Mouse (Mus musculus) small intestine, adult 2 months (tissue): ENCODE measurements at regions not wholly inside any gene's neighbourhood (a gene's known extent, or its start where the extent isn't known, plus 50 kb on each side); places are given as distances from the start of the nearest gene placed in this dataset.
A peak's percentile ranks its signal among the peaks of the same experiment; 100 is the strongest.

Experiments
- H3K27ac ChIP-seq: fragments of 200-500 bp; 2 replicates; pipeline ENCODE4 v1.5.1; 2012; ENCODE audit warnings: low read depth, low read length, control low read depth, inconsistent platforms; ENCODE audit not compliant: insufficient read depth
- H3K27me3 ChIP-seq: fragments of 200-500 bp; 2 replicates; pipeline ENCODE4 v1.6.1; 2012; ENCODE audit warnings: mild to moderate bottlenecking, moderate library complexity, low read length, inconsistent platforms; ENCODE audit not compliant: control insufficient read depth, insufficient read depth
- H3K36me3 ChIP-seq: fragments of 200-500 bp; 2 replicates; pipeline ENCODE4 v1.6.1; 2012; ENCODE audit warnings: mild to moderate bottlenecking, low read length, control low read depth, inconsistent platforms; ENCODE audit not compliant: control insufficient read depth, insufficient read depth
- H3K4me1 ChIP-seq: fragments of 200-500 bp; 2 replicates; pipeline ENCODE4 v1.6.1; 2012; ENCODE audit warnings: low read length, inconsistent platforms, mixed read lengths; ENCODE audit not compliant: control insufficient read depth, insufficient read depth, insufficient read length
- H3K4me3 ChIP-seq: fragments of 200-500 bp; 2 replicates; pipeline ENCODE4 v1.5.1; 2012; ENCODE audit warnings: low read depth, mild to moderate bottlenecking, control low read depth, inconsistent platforms, low read length, moderate library complexity
- CTCF ChIP-seq: fragments of 200-500 bp; IDR thresholded peaks from 2 replicates; pipeline ENCODE4 v1.5.1; 2012; ENCODE audit warnings: low read depth, mild to moderate bottlenecking, control low read depth, inconsistent platforms, low read length, moderate library complexity, mixed read lengths; ENCODE audit not compliant: insufficient replicate concordance, insufficient read length; ENCODE audit errors: extremely low read depth
- POLR2A ChIP-seq: fragments of 200-500 bp; IDR thresholded peaks from 2 replicates; pipeline ENCODE4 v1.6.1; 2012; ENCODE audit warnings: low read depth, mild to moderate bottlenecking, control low read depth, inconsistent platforms, low read length, moderate library complexity
- WGBS: fragments of 180-500 bp; shearing (Covaris S2); methylation state at CpG from one replicate; pipeline ENCODE4 v1.1.7; 2018; 5-methylcytosine and 5-hydroxymethylcytosine counted together

- no peak overlapping the region for H3K4me3 ChIP-seq
- no peak overlapping the region for H3K27ac ChIP-seq
- no peaks in the 10 kb centered on the region for H3K27me3 ChIP-seq
- no peaks in the 10 kb centered on the region for H3K36me3 ChIP-seq
- H3K4me1 ChIP-seq: no peaks in the 10 kb centered on the region
- WGBS: 54% methylated on average over 12 of the region's 12 CpGs
- TF ChIP-seq POLR2A (no peak), CTCF (no peak)
These were observed 219.2 kb downstream of the Bcl11a start for GRCm38 (mm10) chr11:24296893-24297624.

- Histone ChIP-seq H3K4me1 (no peaks in the 10 kb centered on the region), H3K27ac (no peak overlapping the region), H3K36me3 (no peaks in the 10 kb centered on the region), H3K4me3 (no peak overlapping the region), H3K27me3 (no peaks in the 10 kb centered on the region)
- TF ChIP-seq POLR2A (no peak), CTCF (no peak)
- WGBS: 80% methylated on average over 5 of the region's 5 CpGs
These were observed 219.9 kb downstream of the Bcl11a start for GRCm38 (mm10) chr11:24297763-24298162.

GRCm38 (mm10) chr11:24300351-24300750, 222.5 kb downstream of the Bcl11a start:
- H3K27ac ChIP-seq: no peak overlapping the region
- H3K27me3 ChIP-seq: no peaks in the 10 kb centered on the region
- H3K4me1 ChIP-seq: no peaks in the 10 kb centered on the region
- no peaks in the 10 kb centered on the region for H3K36me3 ChIP-seq
- TF ChIP-seq POLR2A: no peak
- H3K4me3 ChIP-seq: no peak overlapping the region
- 85% methylated on average over 4 of the region's 4 CpGs for WGBS

- Histone ChIP-seq H3K4me1 (no peaks in the 10 kb centered on the region), H3K4me3 (no peak overlapping the region), H3K27me3 (no peaks in the 10 kb centered on the region), H3K36me3 (no peaks in the 10 kb centered on the region), H3K27ac (no peak overlapping the region)
- 89% methylated on average over 3 of the region's 3 CpGs for WGBS
- no peak for TF ChIP-seq POLR2A
- TF ChIP-seq CTCF: no peak
These were observed 223.3 kb downstream of the Bcl11a start for GRCm38 (mm10) chr11:24301201-24301600.

- TF ChIP-seq POLR2A: no peak
- no peak for TF ChIP-seq CTCF
- Histone ChIP-seq H3K4me1 (peaks cover 7% of the 10 kb centered on the region; the same call in 1 of the 2 replicates), H3K27me3 (no peaks in the 10 kb centered on the region), H3K36me3 (no peaks in the 10 kb centered on the region), H3K4me3 (peak overlapping the region; percentile 31), H3K27ac (no peak overlapping the region)
- 4% methylated on average over 17 of the region's 17 CpGs for WGBS
These were observed 227.3 kb downstream of the Bcl11a start for GRCm38 (mm10) chr11:24305145-24305553.

- no peaks in the 10 kb centered on the region for H3K36me3 ChIP-seq
- TF ChIP-seq CTCF: no peak
- no peak overlapping the region for H3K4me3 ChIP-seq
- H3K27me3 ChIP-seq: no peaks in the 10 kb centered on the region
- H3K4me1 ChIP-seq: peaks cover 7% of the 10 kb centered on the region; the same call in 1 of the 2 replicates
- H3K27ac ChIP-seq: no peak overlapping the region
- WGBS: 16% methylated on average over 11 of the region's 11 CpGs
These were observed 227.8 kb downstream of the Bcl11a start for GRCm38 (mm10) chr11:24305691-24306090.

- Histone ChIP-seq H3K27ac (no peak overlapping the region), H3K4me1 (peaks cover 7% of the 10 kb centered on the region; the same call in 1 of the 2 replicates), H3K36me3 (no peaks in the 10 kb centered on the region), H3K4me3 (no peak overlapping the region), H3K27me3 (no peaks in the 10 kb centered on the region)
- 95% methylated on average over 2 of the region's 2 CpGs for WGBS
- TF ChIP-seq CTCF: no peak
- no peak for TF ChIP-seq POLR2A
These were observed 228.2 kb downstream of the Bcl11a start for GRCm38 (mm10) chr11:24306101-24306500.
